Mouse (Mus musculus) left cerebral cortex, adult 8-10 months (tissue): ENCODE measurements at regions not wholly inside any gene's neighbourhood (a gene's known extent, or its start where the extent isn't known, plus 50 kb on each side); places are given as distances from the start of the nearest gene placed in this dataset.

Source experiments
- DNase-seq, 2 experiments: peaks; one replicate each; pipeline ENCODE4 v3.0.0; 2022; ENCODE audit warnings: low spot score in 2 of 2

GRCm38 (mm10) chr10:109607121-109607520 lies 596.3 kb upstream of the Syt1 start:
- DNase-seq = no peak

GRCm38 (mm10) chr10:109603241-109603640 lies 592.5 kb upstream of the Syt1 start:
- no peak for DNase-seq

GRCm38 (mm10) chr10:109598604-109599003 lies 587.8 kb upstream of the Syt1 start:
- no peak for DNase-seq

- no peak for DNase-seq
Measured at GRCm38 (mm10) chr10:109573200-109573599, 562.4 kb upstream of the Syt1 start.

GRCm38 (mm10) chr10:109569798-109570197 lies 559.0 kb upstream of the Syt1 start:
- DNase-seq = no peak

GRCm38 (mm10) chr10:109566675-109567074 lies 555.9 kb upstream of the Syt1 start:
- DNase-seq = no peak

- no peak for DNase-seq
Measured at GRCm38 (mm10) chr10:109561638-109562037, 550.9 kb upstream of the Syt1 start.

- no peak for DNase-seq
Measured at GRCm38 (mm10) chr10:109561094-109561493, 550.3 kb upstream of the Syt1 start.

GRCm38 (mm10) chr10:109543301-109543700 lies 532.5 kb upstream of the Syt1 start:
- DNase-seq = no peak

GRCm38 (mm10) chr10:109540229-109540628 lies 529.4 kb upstream of the Syt1 start:
- no peak for DNase-seq

GRCm38 (mm10) chr10:109528096-109528495 lies 517.3 kb upstream of the Syt1 start:
- no peak for DNase-seq

- DNase-seq = no peak
Measured at GRCm38 (mm10) chr10:109521681-109522080, 510.9 kb upstream of the Syt1 start.

- no peak for DNase-seq
Measured at GRCm38 (mm10) chr10:109517664-109518063, 506.9 kb upstream of the Syt1 start.

- DNase-seq = no peak
Measured at GRCm38 (mm10) chr10:109515225-109515624, 504.4 kb upstream of the Syt1 start.

GRCm38 (mm10) chr10:109510917-109511715 lies 500.3 kb upstream of the Syt1 start:
- DNase-seq = no peak

- DNase-seq = no peak
Measured at GRCm38 (mm10) chr10:109508553-109508952, 497.8 kb upstream of the Syt1 start.

GRCm38 (mm10) chr10:109507228-109507627 lies 496.4 kb upstream of the Syt1 start:
- DNase-seq = no peak

- DNase-seq = no peak
Measured at GRCm38 (mm10) chr10:109504683-109505082, 493.9 kb upstream of the Syt1 start.

- DNase-seq = no peak
Measured at GRCm38 (mm10) chr10:109500861-109501260, 490.1 kb upstream of the Syt1 start.

- no peak for DNase-seq
Measured at GRCm38 (mm10) chr10:109498301-109498700, 487.5 kb upstream of the Syt1 start.

GRCm38 (mm10) chr10:109496161-109496560 lies 485.4 kb upstream of the Syt1 start:
- peak; percentile 18 to 69 for DNase-seq

GRCm38 (mm10) chr10:109490765-109491164 lies 480.0 kb upstream of the Syt1 start:
- DNase-seq = no peak

- peak in 1 of 2 experiments; percentile 22 for DNase-seq
Measured at GRCm38 (mm10) chr10:109488000-109488399, 477.2 kb upstream of the Syt1 start.
